25 mouse cellular contexts compared by ENCODE assay signal in genomic region chr9:70587171-70587570, GRCm38 (mm10).
"Had no signal": no experiment of that assay in that cellular context is flagged by ENCODE, and none has a peak within 500 bp of the region (broad histone marks: within the 10 kb centered on the region; RNA-seq: fewer than 3 reads in every experiment).

No protein-coding gene starts in this region.

- DNase-seq: kidney, adult 11 months; kidney, adult 8-10 months; kidney, postnatal 10 days; kidney, postnatal 36 days; lung, adult 18-20 months; lung, postnatal 10 days; lung, postnatal 36 days; retina, postnatal 1 day; right cerebral cortex, postnatal 4 days; thymus, postnatal 25 days had no signal

- H3K9me3 ChIP-seq: kidney, embryonic 15.5 days; limb, embryonic 12.5 days; limb, embryonic 15.5 days; liver, embryonic 15.5 days; lung, embryonic 15.5 days; megakaryocyte, embryonic 14.5 days; midbrain, embryonic 10.5 days; midbrain, embryonic 13.5 days; neural tube, embryonic 13.5 days had no signal

- H3K4me3 ChIP-seq: kidney, embryonic 15.5 days; left cerebral cortex, adult 2 months; limb, embryonic 12.5 days; limb, embryonic 15.5 days; liver, embryonic 15.5 days; lung, embryonic 15.5 days; megakaryocyte, embryonic 14.5 days; midbrain, embryonic 10.5 days; midbrain, embryonic 13.5 days; myocyte; neural tube, embryonic 13.5 days had no signal

- H3K27ac ChIP-seq: kidney, embryonic 15.5 days; left cerebral cortex, adult 2 months; limb, embryonic 12.5 days; limb, embryonic 15.5 days; liver, embryonic 15.5 days; lung, embryonic 15.5 days; midbrain, embryonic 10.5 days; midbrain, embryonic 13.5 days; neural tube, embryonic 13.5 days; stomach, postnatal 0 days had no signal

- H3K27me3 ChIP-seq: kidney, embryonic 15.5 days; limb, embryonic 12.5 days; limb, embryonic 15.5 days; liver, embryonic 15.5 days; lung, embryonic 15.5 days; megakaryocyte, embryonic 14.5 days; midbrain, embryonic 13.5 days; neural tube, embryonic 13.5 days had no signal

- H3K4me1 ChIP-seq: kidney, embryonic 15.5 days; limb, embryonic 12.5 days; limb, embryonic 15.5 days; liver, embryonic 15.5 days; lung, embryonic 15.5 days; midbrain, embryonic 10.5 days; midbrain, embryonic 13.5 days; neural tube, embryonic 13.5 days had no signal

- H3K4me2 ChIP-seq: kidney, embryonic 15.5 days; limb, embryonic 12.5 days; limb, embryonic 15.5 days; liver, embryonic 11.5 days; liver, embryonic 15.5 days; lung, embryonic 15.5 days; midbrain, embryonic 13.5 days; neural tube, embryonic 13.5 days had no signal

- H3K9ac ChIP-seq: kidney, embryonic 15.5 days; limb, embryonic 12.5 days; limb, embryonic 15.5 days; liver, embryonic 15.5 days; lung, embryonic 15.5 days; midbrain, embryonic 13.5 days; neural tube, embryonic 13.5 days had no signal

- ATAC-seq: inflammation-experienced regulatory T-cells, adult 6 months; midbrain, embryonic 13.5 days; midbrain, embryonic 16.5 days had no signal
